Comparison of ENCODE assay signal across 26 mouse cellular contexts in the genomic region with DNA sequence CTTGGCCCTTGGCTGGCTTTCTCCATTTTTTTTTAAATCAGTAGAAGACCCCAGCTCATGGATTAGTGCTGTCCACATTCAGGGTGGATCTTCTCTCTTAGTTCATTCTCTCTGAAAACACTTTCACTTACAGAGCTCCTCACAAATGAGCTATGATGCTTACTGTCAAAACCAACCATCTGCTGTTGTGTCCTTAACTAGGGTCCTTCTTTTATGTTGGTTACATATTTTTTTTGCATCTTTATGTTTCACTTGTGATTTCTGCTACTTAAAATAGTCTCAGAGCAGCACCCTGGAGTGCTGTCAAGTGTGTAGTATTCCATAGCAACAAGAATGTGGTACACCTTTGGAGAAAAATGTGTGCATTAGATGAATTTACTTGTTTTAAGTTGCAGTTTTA. TPM values are rescaled to one million over a fixed set of nuclear protein-coding genes. Genes with fewer than 3 reads are reported as not detected.
A peak's percentile ranks its signal among the peaks of the same experiment; 100 is the strongest.
DNase-seq lines count a peak whose midpoint lies in the region; ATAC-seq lines count a peak whose summit lies in the region.
"Had no signal": no experiment of that assay in that cellular context is flagged by ENCODE, and none has a peak within 500 bp of the region (broad histone marks: within the 10 kb centered on the region; RNA-seq: fewer than 3 reads in every experiment).

No protein-coding gene starts in this region.

- 0 out of 2 replicates have a peak overlapping the region, but pooled peaks have one; percentile 41 for H3K27ac ChIP-seq in embryonic facial prominence, embryonic 12.5 days
- H3K27ac ChIP-seq in embryonic facial prominence, embryonic 10.5 days (replicated peaks): no peak overlapping the region
- peak overlapping the region; percentile 47; the same call in 1 of the 2 replicates for H3K27ac ChIP-seq in limb, embryonic 11.5 days (replicated peaks; ENCODE audit: low read depth, low read length)
- H3K27ac ChIP-seq in limb, embryonic 10.5 days: no peak overlapping the region; the same call in 1 of the 2 replicates
- peak overlapping the region; percentile 8; the same call in 1 of the 2 replicates for H3K27ac ChIP-seq in limb, embryonic 15.5 days
- H3K27ac ChIP-seq: embryonic facial prominence, embryonic 13.5 days; forebrain, embryonic 13.5 days; heart, adult 2 months; heart, embryonic 10.5 days; heart, embryonic 13.5 days; hindbrain, embryonic 12.5 days; hindbrain, embryonic 15.5 days had no signal

- H3K4me3 ChIP-seq in embryonic facial prominence, embryonic 12.5 days: no peak overlapping the region
- H3K4me3 ChIP-seq in embryonic facial prominence, embryonic 10.5 days: no peak overlapping the region
- H3K4me3 ChIP-seq in limb, embryonic 11.5 days (ENCODE audit: low read depth, low read length): no peak overlapping the region
- H3K4me3 ChIP-seq in limb, embryonic 10.5 days: no peak overlapping the region
- no peak overlapping the region for H3K4me3 ChIP-seq in limb, embryonic 15.5 days
- H3K4me3 ChIP-seq: embryonic facial prominence, embryonic 13.5 days; erythroblast, embryonic 14.5 days; forebrain, embryonic 13.5 days; heart, adult 2 months; heart, embryonic 10.5 days; heart, embryonic 13.5 days; hindbrain, embryonic 12.5 days; hindbrain, embryonic 15.5 days had no signal

- H3K9me3 ChIP-seq in embryonic facial prominence, embryonic 12.5 days: no peaks in the 10 kb centered on the region
- H3K9me3 ChIP-seq in embryonic facial prominence, embryonic 10.5 days: no peaks in the 10 kb centered on the region
- H3K9me3 ChIP-seq in limb, embryonic 11.5 days (ENCODE audit: control insufficient read depth, low read length): no peaks in the 10 kb centered on the region
- no peaks in the 10 kb centered on the region for H3K9me3 ChIP-seq in limb, embryonic 10.5 days (replicated peaks)
- H3K9me3 ChIP-seq in limb, embryonic 15.5 days: no peaks in the 10 kb centered on the region
- H3K9me3 ChIP-seq: embryonic facial prominence, embryonic 13.5 days; forebrain, embryonic 13.5 days; heart, embryonic 10.5 days; heart, embryonic 13.5 days; hindbrain, embryonic 12.5 days; hindbrain, embryonic 15.5 days had no signal

- no peaks in the 10 kb centered on the region for H3K27me3 ChIP-seq in embryonic facial prominence, embryonic 12.5 days
- no peaks in the 10 kb centered on the region for H3K27me3 ChIP-seq in embryonic facial prominence, embryonic 10.5 days (replicated peaks; ENCODE audit: low read depth, poor library complexity, severe bottlenecking)
- H3K27me3 ChIP-seq in limb, embryonic 11.5 days (ENCODE audit: control insufficient read depth, insufficient read depth, low read length): no peaks in the 10 kb centered on the region
- no peaks in the 10 kb centered on the region for H3K27me3 ChIP-seq in limb, embryonic 10.5 days (ENCODE audit: low read depth, poor library complexity, severe bottlenecking)
- H3K27me3 ChIP-seq in limb, embryonic 15.5 days: no peaks in the 10 kb centered on the region
- H3K27me3 ChIP-seq: embryonic facial prominence, embryonic 13.5 days; forebrain, embryonic 13.5 days; heart, embryonic 13.5 days; hindbrain, embryonic 12.5 days; hindbrain, embryonic 15.5 days had no signal

- intact Hi-C loops in heart, postnatal 14 days (cut with DNase I): no loop called here

- H3K4me1 ChIP-seq in embryonic facial prominence, embryonic 12.5 days: peaks cover 7% of the 10 kb centered on the region
- H3K4me1 ChIP-seq in embryonic facial prominence, embryonic 10.5 days: peaks cover 18% of the 10 kb centered on the region
- peaks cover 13% of the 10 kb centered on the region for H3K4me1 ChIP-seq in limb, embryonic 11.5 days (ENCODE audit: control insufficient read depth, insufficient read depth, low read length)
- H3K4me1 ChIP-seq in limb, embryonic 10.5 days: peaks cover 25% of the 10 kb centered on the region
- H3K4me1 ChIP-seq in limb, embryonic 15.5 days: peaks cover 23% of the 10 kb centered on the region; the same call in 1 of the 2 replicates
- H3K4me1 ChIP-seq: hindbrain, embryonic 15.5 days had no signal

- no peaks in the 10 kb centered on the region for H3K36me3 ChIP-seq in embryonic facial prominence, embryonic 12.5 days
- no peaks in the 10 kb centered on the region for H3K36me3 ChIP-seq in embryonic facial prominence, embryonic 10.5 days (replicated peaks)
- no peaks in the 10 kb centered on the region for H3K36me3 ChIP-seq in limb, embryonic 11.5 days (ENCODE audit: control insufficient read depth, insufficient read depth, low read length)
- no peaks in the 10 kb centered on the region for H3K36me3 ChIP-seq in limb, embryonic 10.5 days
- H3K36me3 ChIP-seq in limb, embryonic 15.5 days: no peaks in the 10 kb centered on the region
- H3K36me3 ChIP-seq: embryonic facial prominence, embryonic 13.5 days; heart, embryonic 10.5 days; heart, embryonic 13.5 days; hindbrain, embryonic 12.5 days; hindbrain, embryonic 15.5 days had no signal

- no peak for DNase-seq in embryonic facial prominence, embryonic 10.5 days (ENCODE audit: low spot score)
- no peak for DNase-seq in limb, embryonic 11.5 days (ENCODE audit: low spot score)
- DNase-seq in limb, embryonic 10.5 days (ENCODE audit: low spot score): no peak
- DNase-seq in heart, postnatal 14 days: no peak
- no peak for DNase-seq in kidney, postnatal 14 days
- DNase-seq: adrenal gland, adult 8-10 months; adrenal gland, postnatal 25 days; cerebellum, adult 18-20 months; cerebellum, adult 9-10 months; cerebellum, postnatal 14 days; gastrocnemius, postnatal 10 days; gastrocnemius, postnatal 36 days; heart, adult 2 months had no signal

- ATAC-seq in embryonic facial prominence, embryonic 12.5 days (ENCODE audit: insufficient number of reproducible peaks, insufficient read depth, low FRiP score, low TSS enrichment): no peak
- ATAC-seq in limb, embryonic 11.5 days (ENCODE audit: insufficient number of reproducible peaks, low FRiP score, low TSS enrichment, low read depth): no peak
- ATAC-seq in limb, embryonic 15.5 days (ENCODE audit: insufficient number of reproducible peaks, low FRiP score, low TSS enrichment, low read depth): no peak
- ATAC-seq: activated CD4-positive, CD25-positive, alpha-beta regulatory T cell, adult 4 months; forebrain, embryonic 13.5 days; forebrain, embryonic 16.5 days had no signal

- no peak overlapping the region for H3K4me2 ChIP-seq in embryonic facial prominence, embryonic 12.5 days (replicated peaks)
- no peak overlapping the region for H3K4me2 ChIP-seq in limb, embryonic 11.5 days (ENCODE audit: low read depth, severe bottlenecking)
- no peak overlapping the region for H3K4me2 ChIP-seq in limb, embryonic 15.5 days
- H3K4me2 ChIP-seq: embryonic facial prominence, embryonic 13.5 days; forebrain, embryonic 13.5 days; heart, embryonic 13.5 days; hindbrain, embryonic 12.5 days; hindbrain, embryonic 15.5 days had no signal

- no peak overlapping the region for H3K9ac ChIP-seq in embryonic facial prominence, embryonic 12.5 days
- H3K9ac ChIP-seq in limb, embryonic 11.5 days (ENCODE audit: low read length): no peak overlapping the region
- no peak overlapping the region for H3K9ac ChIP-seq in limb, embryonic 15.5 days
- H3K9ac ChIP-seq: embryonic facial prominence, embryonic 13.5 days; forebrain, embryonic 13.5 days; heart, embryonic 13.5 days; hindbrain, embryonic 12.5 days; hindbrain, embryonic 15.5 days had no signal

RNA-seq across cellular contexts. Expression of a gene that starts 60.0 kb away (rescaled TPM):
- 12.5 and 12.9 TPM in 2 replicates for polyA plus RNA-seq in embryonic facial prominence, embryonic 12.5 days (2016; fragmentation: Nextera tagmentation; extraction: Ambion mirVana)
- polyA plus RNA-seq in embryonic facial prominence, embryonic 10.5 days (2016; fragmentation: Nextera tagmentation; extraction: Ambion mirVana): 6.9 and 8.2 TPM in 2 replicates
- polyA plus RNA-seq in limb, embryonic 11.5 days (2014; fragmentation: Nextera tagmentation; extraction: Ambion mirVana): 4.0 and 4.5 TPM in 2 replicates
- polyA plus RNA-seq in limb, embryonic 10.5 days (2016; fragmentation: Nextera tagmentation; extraction: Ambion mirVana): 3.1 and 4.9 TPM in 2 replicates
- 12.0 and 12.1 TPM in 2 replicates for polyA plus RNA-seq in limb, embryonic 15.5 days (2015; fragmentation: Nextera tagmentation; extraction: Ambion mirVana)
- total RNA-seq in heart, postnatal 14 days (2021): 1 to 10 TPM; 2.9 to 3.4 TPM
- total RNA-seq: granulocyte monocyte progenitor cell, adult 5-6 weeks; hematopoietic stem cell, adult 5-6 weeks had no signal

Comparison
In these comparisons a context has a peak if more than half of its experiments do, and no peak if none do; other contexts are left out.
1. H3K27ac ChIP-seq: peak in embryonic facial prominence, embryonic 12.5 days (single experiment), limb, embryonic 11.5 days (single experiment) and limb, embryonic 15.5 days (single experiment); none in embryonic facial prominence, embryonic 10.5 days (single experiment) and limb, embryonic 10.5 days (single experiment).